Mouse (Mus musculus): ENCODE results near the gene Spi1. TPM values are rescaled to one million over a fixed set of nuclear protein-coding genes. Genes with fewer than 3 reads are reported as not detected.
A peak's percentile ranks its signal among the peaks of the same experiment; 100 is the strongest.
"Not testable (repeated sequence)": the region's sequence is repeated elsewhere in the genome, so short reads cannot be mapped to it uniquely, and the experiment has no call there.

The Spi1 gene
- total RNA-seq (2014; rRNA removed), result 2.2 and 3.9 TPM in 2 replicates
- polyA plus RNA-seq (2015; fragmentation: Nextera tagmentation; extraction: Ambion mirVana), result 4.7 and 5.1 TPM in 2 replicates

GRCm38 (mm10) chr2:91081775-91082695 is at the start of gene Spi1:
TSS of gene Spi1 (plus strand) at chr2:91082390.
- Histone ChIP-seq H3K27me3 (ENCODE audit: insufficient read depth, low read length) (no peaks in the 10 kb centered on the region), H3K4me2 (ENCODE audit: low read depth) (no peak within 1 kb of the TSS), H3K9ac (no peak within 1 kb of the TSS), H3K27ac (ENCODE audit: low read depth, low read length) (no peak within 1 kb of the TSS; the same call in 1 of the 2 replicates), H3K4me1 (ENCODE audit: insufficient read depth) (0 out of 2 replicates have a peak, but pooled peaks cover 9% of the 10 kb centered on the region), H3K9me3 (ENCODE audit: low read length) (no peaks in the 10 kb centered on the region), H3K36me3 (ENCODE audit: insufficient read depth) (no peaks in the 10 kb centered on the region), H3K4me3 (ENCODE audit: low read depth, low read length) (no peak within 1 kb of the TSS)
- ATAC-seq (no peak), DNase-seq (no peak)
- 84% methylated on average over 13 of the region's 13 CpGs for WGBS
- TF ChIP-seq CTCF (IDR thresholded peaks at IDR 0.05; ENCODE audit: low read depth), result no peak

- WGBS, result 14% methylated on average over 3 of the region's 3 CpGs
- no peak overlapping the region for H3K4me2 ChIP-seq (ENCODE audit: low read depth)
- no peak overlapping the region for H3K9ac ChIP-seq
- ATAC-seq (no peak), DNase-seq (no peak)
- H3K4me1 ChIP-seq (ENCODE audit: insufficient read depth), result no peaks in the 10 kb centered on the region
- H3K27me3 ChIP-seq (ENCODE audit: insufficient read depth, low read length), result no peaks in the 10 kb centered on the region
- no peaks in the 10 kb centered on the region for H3K36me3 ChIP-seq (ENCODE audit: insufficient read depth)
- peak; percentile 24; the same call in 1 of the 2 replicates for TF ChIP-seq CTCF (IDR thresholded peaks at IDR 0.05; ENCODE audit: low read depth)
- H3K9me3 ChIP-seq (ENCODE audit: low read length), result no peaks in the 10 kb centered on the region
- no peak overlapping the region for H3K27ac ChIP-seq (ENCODE audit: low read depth, low read length)
- no peak overlapping the region for H3K4me3 ChIP-seq (ENCODE audit: low read depth, low read length)
Measured at GRCm38 (mm10) chr2:91033000-91033399, 49.2 kb upstream of the Spi1 start.

GRCm38 (mm10) chr2:91035385-91035784 is 46.8 kb upstream of the Spi1 start, which contains the start of gene Rapsn:
TSS of gene Rapsn (plus strand) at chr2:91035620.
- WGBS, result 75% methylated on average over 9 of the region's 9 CpGs
- Histone ChIP-seq H3K9ac (no peak within 1 kb of the TSS), H3K4me2 (ENCODE audit: low read depth) (no peak within 1 kb of the TSS), H3K27ac (ENCODE audit: low read depth, low read length) (no peak within 1 kb of the TSS), H3K36me3 (ENCODE audit: insufficient read depth) (no peaks in the 10 kb centered on the region), H3K4me3 (ENCODE audit: low read depth, low read length) (no peak within 1 kb of the TSS), H3K4me1 (ENCODE audit: insufficient read depth) (no peaks in the 10 kb centered on the region), H3K9me3 (ENCODE audit: low read length) (no peaks in the 10 kb centered on the region), H3K27me3 (ENCODE audit: insufficient read depth, low read length) (no peaks in the 10 kb centered on the region)
- DNase-seq (no peak), ATAC-seq (no peak)
- TF ChIP-seq CTCF (IDR thresholded peaks at IDR 0.05; ENCODE audit: low read depth), result no peak

GRCm38 (mm10) chr2:91041786-91042185 is 40.4 kb upstream of the Spi1 start:
- H3K27ac ChIP-seq (ENCODE audit: low read depth, low read length), result no peak overlapping the region
- no peaks in the 10 kb centered on the region for H3K27me3 ChIP-seq (ENCODE audit: insufficient read depth, low read length)
- no peaks in the 10 kb centered on the region for H3K4me1 ChIP-seq (ENCODE audit: insufficient read depth)
- TF ChIP-seq CTCF (IDR thresholded peaks at IDR 0.05; ENCODE audit: low read depth), result no peak
- H3K4me3 ChIP-seq (ENCODE audit: low read depth, low read length), result no peak overlapping the region
- H3K4me2 ChIP-seq (ENCODE audit: low read depth), result no peak overlapping the region
- DNase-seq (no peak), ATAC-seq (no peak)
- no peak overlapping the region for H3K9ac ChIP-seq
- H3K9me3 ChIP-seq (ENCODE audit: low read length), result no peaks in the 10 kb centered on the region
- 67% methylated on average over 8 of the region's 8 CpGs for WGBS
- H3K36me3 ChIP-seq (ENCODE audit: insufficient read depth), result no peaks in the 10 kb centered on the region

- Histone ChIP-seq H3K27me3 (ENCODE audit: insufficient read depth, low read length) (no peaks in the 10 kb centered on the region), H3K9ac (no peak overlapping the region), H3K4me1 (ENCODE audit: insufficient read depth) (no peaks in the 10 kb centered on the region), H3K4me3 (ENCODE audit: low read depth, low read length) (no peak overlapping the region), H3K9me3 (ENCODE audit: low read length) (no peaks in the 10 kb centered on the region), H3K27ac (ENCODE audit: low read depth, low read length) (no peak overlapping the region), H3K36me3 (ENCODE audit: insufficient read depth) (no peaks in the 10 kb centered on the region), H3K4me2 (ENCODE audit: low read depth) (no peak overlapping the region)
- TF ChIP-seq CTCF (IDR thresholded peaks at IDR 0.05; ENCODE audit: low read depth), result no peak
- no peak; the same call in 1 of the 2 replicates for ATAC-seq
- DNase-seq, result no peak
- WGBS, result 67% methylated on average over 21 of the region's 21 CpGs
Measured at GRCm38 (mm10) chr2:91042651-91043398, 39.4 kb upstream of the Spi1 start.

- no peak overlapping the region for H3K4me2 ChIP-seq (ENCODE audit: low read depth)
- WGBS, result 83% methylated on average over 13 of the region's 13 CpGs
- no peak for TF ChIP-seq CTCF (IDR thresholded peaks at IDR 0.05; ENCODE audit: low read depth)
Measured at GRCm38 (mm10) chr2:91044727-91045126, 37.5 kb upstream of the Spi1 start.

GRCm38 (mm10) chr2:91045805-91046204 is 36.4 kb upstream of the Spi1 start:
- not testable (repeated sequence) for H3K9me3 ChIP-seq (ENCODE audit: low read length); ATAC-seq; H3K4me1 ChIP-seq (ENCODE audit: insufficient read depth); H3K4me3 ChIP-seq (ENCODE audit: low read depth, low read length); H3K36me3 ChIP-seq (ENCODE audit: insufficient read depth); H3K9ac ChIP-seq; H3K27me3 ChIP-seq (ENCODE audit: insufficient read depth, low read length); DNase-seq; H3K27ac ChIP-seq (ENCODE audit: low read depth, low read length); H3K4me2 ChIP-seq (ENCODE audit: low read depth)
- 100% methylated on average over 1 of the region's 1 CpGs for WGBS

More at GRCm38 (mm10) chr2:91044727-91045126, 37.5 kb upstream of the Spi1 start:
- no peak overlapping the region for H3K4me3 ChIP-seq (ENCODE audit: low read depth, low read length)
- DNase-seq (no peak), ATAC-seq (no peak)
- no peak overlapping the region for H3K27ac ChIP-seq (ENCODE audit: low read depth, low read length)
- H3K9ac ChIP-seq, result no peak overlapping the region
- H3K9me3 ChIP-seq (ENCODE audit: low read length), result no peaks in the 10 kb centered on the region
- no peaks in the 10 kb centered on the region for H3K4me1 ChIP-seq (ENCODE audit: insufficient read depth)
- no peaks in the 10 kb centered on the region for H3K27me3 ChIP-seq (ENCODE audit: insufficient read depth, low read length)
- H3K36me3 ChIP-seq (ENCODE audit: insufficient read depth), result no peaks in the 10 kb centered on the region

Data from forebrain, postnatal 0 days (tissue).